Mouse (Mus musculus): ENCODE results near the gene Fkrp. TPM values are rescaled to one million over a fixed set of nuclear protein-coding genes. Genes with fewer than 3 reads are reported as not detected.

The Fkrp gene
- total and polyA plus RNA-seq, 2 experiments from 2014 or later = 50.0 to 81.4 TPM

- H3K9ac ChIP-seq (replicated peaks; ENCODE audit: low read length, poor library complexity, severe bottlenecking) = peak overlapping the region; percentile 75
- H3K27me3 ChIP-seq (ENCODE audit: insufficient read depth, low read length) = no peaks in the 10 kb centered on the region
- peak overlapping the region; percentile 94 for H3K27ac ChIP-seq (ENCODE audit: low read depth, low read length)
- 35% methylated on average over 3 of the region's 3 CpGs for WGBS
- no peak for TF ChIP-seq CTCF (IDR thresholded peaks at IDR 0.05)
- H3K4me3 ChIP-seq (ENCODE audit: low read depth, low read length) = peak overlapping the region; percentile 69
- H3K4me1 ChIP-seq (ENCODE audit: insufficient read depth, low read length) = peaks cover 38% of the 10 kb centered on the region
- peak overlapping the region; percentile 94 for H3K4me2 ChIP-seq (ENCODE audit: low read depth, low read length, poor library complexity, severe bottlenecking)
- no peaks in the 10 kb centered on the region for H3K9me3 ChIP-seq (ENCODE audit: low read length)
- H3K36me3 ChIP-seq (ENCODE audit: insufficient read depth, low read length) = no peaks in the 10 kb centered on the region
- DNase-seq (ENCODE audit: low spot score) (peak; percentile 10), ATAC-seq (ENCODE audit: low FRiP score) (no peak)
Observed at GRCm38 (mm10) chr7:16817693-16818092, 1.2 kb upstream of the Fkrp start.

GRCm38 (mm10) chr7:16816078-16816474 lies 456 bp downstream of the Fkrp start:
- H3K9ac ChIP-seq (replicated peaks; ENCODE audit: low read length, poor library complexity, severe bottlenecking) = peak overlapping the region; percentile 75
- no peaks in the 10 kb centered on the region for H3K27me3 ChIP-seq (ENCODE audit: insufficient read depth, low read length)
- peak; percentile 93 for DNase-seq (ENCODE audit: low spot score)
- H3K9me3 ChIP-seq (ENCODE audit: low read length) = no peaks in the 10 kb centered on the region
- TF ChIP-seq CTCF (IDR thresholded peaks at IDR 0.05) = no peak
- peak overlapping the region; percentile 69 for H3K4me3 ChIP-seq (ENCODE audit: low read depth, low read length)
- peak overlapping the region; percentile 94 for H3K4me2 ChIP-seq (ENCODE audit: low read depth, low read length, poor library complexity, severe bottlenecking)
- H3K27ac ChIP-seq (ENCODE audit: low read depth, low read length) = peak overlapping the region; percentile 94
- ATAC-seq (ENCODE audit: low FRiP score) = peak; percentile 79
- 3% methylated on average over 29 of the region's 55 CpGs for WGBS
- H3K36me3 ChIP-seq (ENCODE audit: insufficient read depth, low read length) = no peaks in the 10 kb centered on the region
- peaks cover 46% of the 10 kb centered on the region for H3K4me1 ChIP-seq (ENCODE audit: insufficient read depth, low read length)

DNA sequence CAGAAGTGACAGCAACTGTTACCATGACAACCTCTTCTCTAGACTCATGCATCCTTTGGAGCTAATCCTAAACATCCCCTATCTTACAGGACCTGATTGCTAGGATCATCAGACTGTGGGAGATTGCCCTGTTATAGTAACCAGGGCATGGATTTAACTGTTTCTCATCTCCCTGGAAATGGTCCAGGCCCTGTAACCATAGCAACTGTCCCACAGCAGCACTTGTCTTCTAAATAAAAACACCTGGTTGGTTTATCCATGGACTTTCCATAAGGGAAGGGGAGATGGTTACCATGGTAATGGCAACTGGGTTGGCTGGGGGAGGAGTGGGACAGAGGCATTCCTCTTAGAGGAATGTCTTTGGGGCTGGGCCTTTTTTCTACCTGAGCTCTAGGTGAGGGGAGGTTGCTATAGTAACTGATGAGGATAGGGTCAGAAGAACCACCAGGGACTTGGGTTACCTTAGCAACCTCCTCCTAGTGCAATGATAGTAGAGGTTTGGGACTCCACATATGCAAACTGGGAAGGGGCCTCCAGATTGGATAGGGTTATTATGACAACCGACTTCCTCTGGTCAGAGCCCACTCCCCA lies 1.1 kb downstream of the Fkrp start, which contains the start of gene Strn4:
Gene Strn4 (plus strand): TSS at position 539 of the 591 bp plus-strand sequence.
- H3K4me1 ChIP-seq (ENCODE audit: insufficient read depth, low read length) = peaks cover 44% of the 10 kb centered on the region
- DNase-seq (ENCODE audit: low spot score) (peak; percentile 93), ATAC-seq (ENCODE audit: low FRiP score) (peak; percentile 81)
- peak within 1 kb of the TSS; percentile 69 for H3K4me3 ChIP-seq (ENCODE audit: low read depth, low read length)
- no peak for TF ChIP-seq CTCF (IDR thresholded peaks at IDR 0.05)
- no peaks in the 10 kb centered on the region for H3K36me3 ChIP-seq (ENCODE audit: insufficient read depth, low read length)
- no peaks in the 10 kb centered on the region for H3K27me3 ChIP-seq (ENCODE audit: insufficient read depth, low read length)
- 0% methylated on average over 1 of the region's 1 CpGs for WGBS
- no peaks in the 10 kb centered on the region for H3K9me3 ChIP-seq (ENCODE audit: low read length)
- H3K4me2 ChIP-seq (ENCODE audit: low read depth, low read length, poor library complexity, severe bottlenecking) = peak within 1 kb of the TSS; percentile 94
- H3K27ac ChIP-seq (ENCODE audit: low read depth, low read length) = peak within 1 kb of the TSS; percentile 94
- peak within 1 kb of the TSS; percentile 75 for H3K9ac ChIP-seq (replicated peaks; ENCODE audit: low read length, poor library complexity, severe bottlenecking)

- Histone ChIP-seq H3K9me3 (ENCODE audit: low read length) (no peaks in the 10 kb centered on the region), H3K9ac (replicated peaks; ENCODE audit: low read length, poor library complexity, severe bottlenecking) (no peak overlapping the region), H3K4me3 (ENCODE audit: low read depth, low read length) (no peak overlapping the region), H3K27me3 (ENCODE audit: insufficient read depth, low read length) (no peaks in the 10 kb centered on the region), H3K36me3 (ENCODE audit: insufficient read depth, low read length) (peaks cover 4% of the 10 kb centered on the region; the same call in 1 of the 2 replicates), H3K4me1 (ENCODE audit: insufficient read depth, low read length) (peaks cover 20% of the 10 kb centered on the region; the same call in 1 of the 2 replicates), H3K4me2 (ENCODE audit: low read depth, low read length, poor library complexity, severe bottlenecking) (peak overlapping the region; percentile 74), H3K27ac (ENCODE audit: low read depth, low read length) (peak overlapping the region; percentile 94)
- WGBS = 70% methylated on average over 2 of the region's 2 CpGs
- peak; percentile 69 for TF ChIP-seq CTCF (IDR thresholded peaks at IDR 0.05)
- ATAC-seq (ENCODE audit: low FRiP score) (no peak), DNase-seq (ENCODE audit: low spot score) (no peak)
Observed at GRCm38 (mm10) chr7:16812505-16812904, 4.0 kb downstream of the Fkrp start.

- peak overlapping the region; percentile 57 for H3K4me3 ChIP-seq (ENCODE audit: low read depth, low read length)
- 14% methylated on average over 17 of the region's 17 CpGs for WGBS
- no peak for TF ChIP-seq CTCF (IDR thresholded peaks at IDR 0.05)
Observed at GRCm38 (mm10) chr7:16811649-16812070, 4.9 kb downstream of the Fkrp start.

DNA sequence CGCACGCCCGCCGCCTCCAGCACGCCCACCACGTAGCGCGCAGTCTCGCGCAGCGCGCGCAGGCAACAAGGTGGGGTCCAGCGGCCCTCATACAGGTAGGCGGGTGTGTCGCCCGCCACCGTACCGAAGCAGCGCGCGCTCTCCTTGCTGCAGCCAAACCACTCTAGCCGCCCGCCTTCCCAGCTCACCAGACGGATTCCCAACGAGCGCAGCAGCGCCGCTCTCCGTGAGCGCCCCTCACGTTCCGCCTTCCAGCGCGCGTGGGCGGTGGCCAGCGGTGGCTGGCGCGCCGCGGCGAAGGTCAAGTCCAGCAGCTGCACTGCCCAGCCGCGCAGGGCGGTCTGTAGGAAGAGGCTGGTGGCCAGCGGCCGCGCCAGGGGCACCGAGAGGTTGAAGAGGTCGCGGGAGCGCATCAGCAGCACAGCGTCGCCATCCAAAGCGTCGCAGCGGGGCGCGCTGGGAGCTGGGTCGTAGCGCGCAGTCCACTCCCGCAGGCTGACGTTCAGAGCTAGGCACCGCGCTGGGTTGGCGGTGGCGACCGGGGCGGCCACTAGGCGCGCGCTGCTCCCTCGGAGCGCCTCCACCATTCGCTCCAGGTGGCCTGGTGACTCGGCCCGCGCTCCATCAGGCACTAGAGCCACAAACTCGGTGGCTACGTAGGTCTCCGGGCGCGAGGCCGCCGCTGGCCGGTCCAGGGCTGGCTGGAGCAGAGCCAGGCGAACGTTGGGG lies 5.4 kb downstream of the Fkrp start:
- Histone ChIP-seq H3K36me3 (ENCODE audit: insufficient read depth, low read length) (peaks cover 4% of the 10 kb centered on the region; the same call in 1 of the 2 replicates), H3K27ac (ENCODE audit: low read depth, low read length) (peak overlapping the region; percentile 94), H3K27me3 (ENCODE audit: insufficient read depth, low read length) (no peaks in the 10 kb centered on the region), H3K4me1 (ENCODE audit: insufficient read depth, low read length) (peaks cover 20% of the 10 kb centered on the region; the same call in 1 of the 2 replicates), H3K4me2 (ENCODE audit: low read depth, low read length, poor library complexity, severe bottlenecking) (peak overlapping the region; percentile 74), H3K4me3 (ENCODE audit: low read depth, low read length) (peak overlapping the region; percentile 57), H3K9me3 (ENCODE audit: low read length) (no peaks in the 10 kb centered on the region), H3K9ac (replicated peaks; ENCODE audit: low read length, poor library complexity, severe bottlenecking) (peak overlapping the region; percentile 77)
- ATAC-seq (ENCODE audit: low FRiP score) (peak; percentile 64), DNase-seq (ENCODE audit: low spot score) (peak; percentile 73)
- TF ChIP-seq CTCF (IDR thresholded peaks at IDR 0.05) = peak; percentile 52
- WGBS = 9% methylated on average over 67 of the region's 90 CpGs

More at GRCm38 (mm10) chr7:16811649-16812070, 4.9 kb downstream of the Fkrp start:
- H3K4me2 ChIP-seq (ENCODE audit: low read depth, low read length, poor library complexity, severe bottlenecking) = peak overlapping the region; percentile 74
- no peak for ATAC-seq (ENCODE audit: low FRiP score)
- peak overlapping the region; percentile 94 for H3K27ac ChIP-seq (ENCODE audit: low read depth, low read length)
- H3K4me1 ChIP-seq (ENCODE audit: insufficient read depth, low read length) = peaks cover 20% of the 10 kb centered on the region; the same call in 1 of the 2 replicates
- peaks cover 4% of the 10 kb centered on the region; the same call in 1 of the 2 replicates for H3K36me3 ChIP-seq (ENCODE audit: insufficient read depth, low read length)
- H3K27me3 ChIP-seq (ENCODE audit: insufficient read depth, low read length) = no peaks in the 10 kb centered on the region
- H3K9ac ChIP-seq (replicated peaks; ENCODE audit: low read length, poor library complexity, severe bottlenecking) = peak overlapping the region; percentile 77
- no peak for DNase-seq (ENCODE audit: low spot score)
- H3K9me3 ChIP-seq (ENCODE audit: low read length) = no peaks in the 10 kb centered on the region

Data from midbrain, postnatal 0 days (tissue).